Comparison of ENCODE assay signal across 18 mouse cellular contexts in the genomic region with DNA sequence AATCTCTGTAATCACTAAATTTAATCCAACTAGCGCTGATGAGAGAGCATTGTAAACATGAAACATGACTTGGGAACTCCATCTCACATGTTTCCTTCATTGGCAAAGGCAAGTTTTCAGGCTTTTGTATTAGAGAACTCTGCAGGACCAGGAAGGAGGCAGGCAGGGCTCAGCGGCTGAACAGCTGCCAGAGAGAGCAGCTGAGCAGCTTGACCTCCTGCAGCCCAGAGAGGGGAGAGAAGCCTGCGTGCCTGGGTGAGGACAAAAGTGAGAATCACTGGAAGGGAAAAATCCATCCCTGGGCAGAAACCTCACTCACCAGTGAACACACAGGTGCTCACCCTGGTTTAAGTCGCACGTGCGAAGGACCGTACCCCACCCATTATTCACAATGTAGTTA. TPM values are rescaled to one million over a fixed set of nuclear protein-coding genes. Genes with fewer than 3 reads are reported as not detected.
A peak's percentile ranks its signal among the peaks of the same experiment; 100 is the strongest.
DNase-seq lines count a peak whose midpoint lies in the region; ATAC-seq and TF ChIP-seq lines count a peak whose summit lies in the region.
"Had no signal": no experiment of that assay in that cellular context is flagged by ENCODE, and none has a peak within 500 bp of the region (broad histone marks: within the 10 kb centered on the region; RNA-seq: fewer than 3 reads in every experiment).

No protein-coding gene starts in this region.

- no peak for TF ChIP-seq CTCF in forebrain, postnatal 0 days (IDR thresholded peaks at IDR 0.05; ENCODE audit: low read depth)
- TF ChIP-seq CTCF in kidney, postnatal 0 days (IDR thresholded peaks at IDR 0.05; ENCODE audit: low read depth): no peak

- no peak overlapping the region for H3K9ac ChIP-seq in forebrain, postnatal 0 days
- no peak overlapping the region for H3K9ac ChIP-seq in kidney, postnatal 0 days (ENCODE audit: low read depth, low read length)
- no peak overlapping the region for H3K9ac ChIP-seq in kidney, embryonic 14.5 days (ENCODE audit: low read depth, low read length)
- no peak overlapping the region for H3K9ac ChIP-seq in intestine, embryonic 15.5 days
- H3K9ac ChIP-seq: embryonic facial prominence, embryonic 15.5 days; liver, embryonic 13.5 days; neural tube, embryonic 15.5 days had no signal

- no peak for ATAC-seq in forebrain, postnatal 0 days
- ATAC-seq in kidney, postnatal 0 days (replicated peaks; ENCODE audit: low FRiP score, low read depth): no peak
- no peak for ATAC-seq in kidney, embryonic 14.5 days (ENCODE audit: low FRiP score, low TSS enrichment)
- ATAC-seq in intestine, embryonic 15.5 days: no peak
- ATAC-seq: forebrain, embryonic 16.5 days; intestine, embryonic 16.5 days had no signal

- H3K27me3 ChIP-seq in forebrain, embryonic 10.5 days (ENCODE audit: poor library complexity, severe bottlenecking): peaks cover 56% of the 10 kb centered on the region
- H3K27me3 ChIP-seq in forebrain, postnatal 0 days (ENCODE audit: insufficient read depth, low read length): no peaks in the 10 kb centered on the region; the same call in 1 of the 2 replicates
- H3K27me3 ChIP-seq in kidney, postnatal 0 days (ENCODE audit: insufficient read depth, low read length): no peaks in the 10 kb centered on the region
- H3K27me3 ChIP-seq in kidney, embryonic 14.5 days (ENCODE audit: control insufficient read depth, insufficient read depth, low read length): no peaks in the 10 kb centered on the region
- H3K27me3 ChIP-seq in limb, embryonic 10.5 days (ENCODE audit: low read depth, poor library complexity, severe bottlenecking): peaks cover 27% of the 10 kb centered on the region
- H3K27me3 ChIP-seq in intestine, embryonic 15.5 days (replicated peaks): no peaks in the 10 kb centered on the region
- H3K27me3 ChIP-seq: embryonic facial prominence, embryonic 15.5 days; liver, embryonic 13.5 days had no signal

- 0 out of 2 replicates have a peak overlapping the region, but pooled peaks have one; percentile 20 for H3K27ac ChIP-seq in forebrain, embryonic 10.5 days
- no peak overlapping the region for H3K27ac ChIP-seq in forebrain, postnatal 0 days (ENCODE audit: low read depth, low read length)
- no peak overlapping the region for H3K27ac ChIP-seq in kidney, postnatal 0 days
- no peak overlapping the region; the same call in 1 of the 2 replicates for H3K27ac ChIP-seq in kidney, embryonic 14.5 days (ENCODE audit: low read depth, low read length)
- H3K27ac ChIP-seq in limb, embryonic 10.5 days: peak overlapping the region; percentile 57
- no peak overlapping the region for H3K27ac ChIP-seq in intestine, embryonic 15.5 days
- H3K27ac ChIP-seq: embryonic facial prominence, embryonic 15.5 days; liver, embryonic 13.5 days; neural tube, embryonic 15.5 days had no signal

- no peak overlapping the region for H3K4me3 ChIP-seq in forebrain, embryonic 10.5 days
- H3K4me3 ChIP-seq in forebrain, postnatal 0 days (ENCODE audit: low read depth, low read length): no peak overlapping the region
- H3K4me3 ChIP-seq in kidney, postnatal 0 days (replicated peaks; ENCODE audit: low read depth, low read length): no peak overlapping the region
- no peak overlapping the region for H3K4me3 ChIP-seq in kidney, embryonic 14.5 days (ENCODE audit: low read length)
- H3K4me3 ChIP-seq in limb, embryonic 10.5 days: no peak overlapping the region
- H3K4me3 ChIP-seq in intestine, embryonic 15.5 days (replicated peaks): no peak overlapping the region
- H3K4me3 ChIP-seq: embryonic facial prominence, embryonic 15.5 days; liver, embryonic 13.5 days; neural tube, embryonic 15.5 days had no signal

- H3K4me1 ChIP-seq in forebrain, embryonic 10.5 days: peaks cover 34% of the 10 kb centered on the region
- H3K4me1 ChIP-seq in forebrain, postnatal 0 days (ENCODE audit: insufficient read depth): no peaks in the 10 kb centered on the region
- no peaks in the 10 kb centered on the region for H3K4me1 ChIP-seq in kidney, postnatal 0 days (replicated peaks; ENCODE audit: insufficient read depth, low read length)
- no peaks in the 10 kb centered on the region for H3K4me1 ChIP-seq in kidney, embryonic 14.5 days (ENCODE audit: control insufficient read depth, insufficient read depth, low read length)
- peaks cover 29% of the 10 kb centered on the region for H3K4me1 ChIP-seq in limb, embryonic 10.5 days
- H3K4me1 ChIP-seq in intestine, embryonic 15.5 days (replicated peaks): no peaks in the 10 kb centered on the region
- H3K4me1 ChIP-seq: liver, embryonic 13.5 days had no signal

- no peaks in the 10 kb centered on the region for H3K9me3 ChIP-seq in forebrain, embryonic 10.5 days
- H3K9me3 ChIP-seq in forebrain, postnatal 0 days (ENCODE audit: low read length): no peaks in the 10 kb centered on the region
- H3K9me3 ChIP-seq in kidney, postnatal 0 days (replicated peaks; ENCODE audit: low read length): no peaks in the 10 kb centered on the region
- H3K9me3 ChIP-seq in kidney, embryonic 14.5 days (ENCODE audit: control insufficient read depth, low read length): no peaks in the 10 kb centered on the region
- H3K9me3 ChIP-seq in limb, embryonic 10.5 days (replicated peaks): no peaks in the 10 kb centered on the region
- no peaks in the 10 kb centered on the region for H3K9me3 ChIP-seq in intestine, embryonic 15.5 days
- H3K9me3 ChIP-seq: embryonic facial prominence, embryonic 15.5 days; liver, embryonic 13.5 days; neural tube, embryonic 15.5 days had no signal

- DNase-seq in forebrain, embryonic 10.5 days (ENCODE audit: extremely low spot score, low spot score): no peak
- DNase-seq in forebrain, postnatal 0 days: no peak
- peak; percentile 46 for DNase-seq in kidney, postnatal 0 days (ENCODE audit: low spot score)
- DNase-seq in embryo, embryonic 10.5 days (ENCODE audit: low spot score): peak; percentile 59
- DNase-seq in limb, embryonic 10.5 days (ENCODE audit: low spot score): no peak
- DNase-seq in liver: no peak
- DNase-seq: cerebellum, adult 11-12 months; heart, adult 18-20 months; liver, embryonic 13.5 days; lung, postnatal 36 days; thymus, adult 18-20 months had no signal

- H3K36me3 ChIP-seq in forebrain, embryonic 10.5 days (replicated peaks): no peaks in the 10 kb centered on the region
- no peaks in the 10 kb centered on the region for H3K36me3 ChIP-seq in forebrain, postnatal 0 days (ENCODE audit: insufficient read depth)
- H3K36me3 ChIP-seq in kidney, postnatal 0 days (ENCODE audit: insufficient read depth, low read length): no peaks in the 10 kb centered on the region
- no peaks in the 10 kb centered on the region for H3K36me3 ChIP-seq in kidney, embryonic 14.5 days (ENCODE audit: control insufficient read depth, insufficient read depth, low read length)
- H3K36me3 ChIP-seq in limb, embryonic 10.5 days: no peaks in the 10 kb centered on the region
- no peaks in the 10 kb centered on the region for H3K36me3 ChIP-seq in intestine, embryonic 15.5 days
- H3K36me3 ChIP-seq: embryonic facial prominence, embryonic 15.5 days; liver, embryonic 13.5 days; neural tube, embryonic 15.5 days had no signal

- no peak overlapping the region for H3K4me2 ChIP-seq in forebrain, postnatal 0 days (ENCODE audit: low read depth)
- H3K4me2 ChIP-seq in kidney, postnatal 0 days (ENCODE audit: low read length): no peak overlapping the region
- H3K4me2 ChIP-seq in kidney, embryonic 14.5 days (replicated peaks; ENCODE audit: low read depth, low read length): no peak overlapping the region
- H3K4me2 ChIP-seq in intestine, embryonic 15.5 days (replicated peaks): no peak overlapping the region
- H3K4me2 ChIP-seq: embryonic facial prominence, embryonic 15.5 days; liver, embryonic 13.5 days; neural tube, embryonic 15.5 days had no signal

- 58% methylated on average over 7 of the region's 7 CpGs for WGBS in forebrain, embryonic 10.5 days
- WGBS in forebrain, postnatal 0 days: 55% methylated on average over 7 of the region's 7 CpGs
- WGBS in kidney, postnatal 0 days: 57% methylated on average over 7 of the region's 7 CpGs
- 60% methylated on average over 7 of the region's 7 CpGs for WGBS in kidney, embryonic 14.5 days
- 63% methylated on average over 7 of the region's 7 CpGs for WGBS in limb, embryonic 10.5 days
- 65% methylated on average over 7 of the region's 7 CpGs for WGBS in intestine, embryonic 15.5 days

RNA-seq across cellular contexts. Expression of gene Six2, which starts 29.2 kb away (rescaled TPM):
- polyA plus RNA-seq in forebrain, embryonic 10.5 days (2016; fragmentation: Nextera tagmentation; extraction: Ambion mirVana): 9.7 and 10.9 TPM in 2 replicates
- total RNA-seq in forebrain, postnatal 0 days (2014; rRNA removed): 0.92 and 1.1 TPM in 2 replicates
- polyA plus RNA-seq in forebrain, postnatal 0 days (2015; fragmentation: Nextera tagmentation; extraction: Ambion mirVana): 0.39 and 0.70 TPM in 2 replicates
- 11.2 and 18.9 TPM in 2 replicates for polyA plus RNA-seq in kidney, postnatal 0 days (2015; fragmentation: Nextera tagmentation; extraction: Ambion mirVana)
- 21.2 and 24.5 TPM in 2 replicates for polyA plus RNA-seq in kidney, embryonic 14.5 days (2014; fragmentation: Nextera tagmentation; extraction: Ambion mirVana)
- polyA plus RNA-seq in limb, embryonic 10.5 days (2016; fragmentation: Nextera tagmentation; extraction: Ambion mirVana): 0.87 and 2.7 TPM in 2 replicates
- 0.35 and 0.43 TPM in 2 replicates for polyA plus RNA-seq in intestine, embryonic 15.5 days (2015; fragmentation: Nextera tagmentation; extraction: Ambion mirVana)
- polyA plus RNA-seq: large intestine, adult 2 months; liver, embryonic 13.5 days; neural tube, embryonic 15.5 days had no signal

Comparison
In these comparisons a context has a peak if more than half of its experiments do, and no peak if none do; other contexts are left out.
1. H3K27ac ChIP-seq: peak in forebrain, embryonic 10.5 days (single experiment) and limb, embryonic 10.5 days (single experiment); none in forebrain, postnatal 0 days (single experiment), kidney, postnatal 0 days (single experiment), kidney, embryonic 14.5 days (single experiment) and intestine, embryonic 15.5 days (single experiment).
2. DNase-seq: peak in kidney, postnatal 0 days (single experiment) and embryo, embryonic 10.5 days (single experiment); none in forebrain, embryonic 10.5 days (single experiment), forebrain, postnatal 0 days (single experiment), limb, embryonic 10.5 days (single experiment) and liver (single experiment).